Mouse (Mus musculus) 3T3-L1 (cell line): Measurements from ENCODE around the gene Cdh11.

Experiments used
- DNase-seq: peaks from one replicate; pipeline ENCODE4 v3.0.0-alpha.2; 2015; ENCODE audit warnings: low read depth, low spot score

Gene Cdh11

DNA sequence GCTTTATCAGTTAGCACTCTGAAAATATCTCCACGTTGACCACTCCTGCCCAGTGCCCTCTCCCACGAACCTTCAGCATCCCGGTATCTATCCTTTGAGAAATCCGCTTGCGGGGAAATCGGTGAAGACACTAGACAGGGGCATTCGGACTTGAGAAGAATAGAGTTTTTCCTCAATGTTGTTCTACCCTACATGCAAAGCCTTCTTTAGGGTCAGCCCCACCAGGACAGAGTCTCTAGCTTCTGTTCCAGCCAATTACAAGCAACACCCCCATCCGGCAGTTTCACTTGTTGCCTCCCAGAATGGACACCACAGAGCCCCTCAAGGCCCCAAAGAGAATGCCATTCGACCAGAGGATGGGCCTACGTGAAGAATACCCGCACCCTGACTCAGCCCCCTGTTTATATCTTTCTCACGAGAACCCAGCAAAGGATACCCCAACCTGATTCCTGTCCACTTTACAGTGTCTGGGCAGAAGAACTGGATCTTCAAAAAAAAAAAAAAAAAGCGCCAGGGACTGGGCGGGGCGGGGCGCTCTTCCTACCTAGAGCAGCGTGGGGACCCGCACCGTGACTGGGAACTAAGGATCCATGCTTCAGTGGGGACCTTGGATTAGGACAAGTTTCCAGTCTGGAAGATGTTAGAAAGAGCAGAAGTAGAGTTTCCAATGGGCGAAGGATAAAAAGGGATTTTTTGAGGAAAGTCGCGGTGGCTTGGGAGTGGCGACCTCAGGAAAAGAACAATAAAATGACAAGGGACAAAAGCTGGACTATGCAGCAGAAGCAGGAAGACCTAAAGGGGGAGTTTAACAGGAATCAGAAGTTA, at the start of gene Cdh11:
TSS of gene Cdh11 (minus strand) at position 51 of the 825 bp plus-strand sequence.
- DNase-seq: no peak

DNA sequence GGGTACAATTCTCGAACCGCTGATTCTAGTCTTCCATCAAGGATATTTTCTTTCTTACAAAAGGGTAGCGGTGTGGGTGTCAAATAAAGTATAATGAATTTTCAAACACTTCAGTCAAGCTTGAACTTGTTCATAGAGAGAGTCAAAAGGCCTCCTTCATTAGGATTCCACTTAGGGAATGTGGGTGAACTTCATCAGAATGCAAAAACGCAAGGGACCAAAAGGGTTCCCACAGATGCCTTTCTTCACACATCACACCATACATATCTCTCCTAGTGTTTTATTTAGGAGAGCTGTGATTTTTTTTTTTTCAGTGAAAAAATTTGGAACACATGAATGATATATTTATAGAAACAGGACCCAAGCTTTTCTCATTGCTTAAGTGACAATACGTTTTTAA, 28.5 kb upstream of the Cdh11 start:
- DNase-seq: no peak

DNA sequence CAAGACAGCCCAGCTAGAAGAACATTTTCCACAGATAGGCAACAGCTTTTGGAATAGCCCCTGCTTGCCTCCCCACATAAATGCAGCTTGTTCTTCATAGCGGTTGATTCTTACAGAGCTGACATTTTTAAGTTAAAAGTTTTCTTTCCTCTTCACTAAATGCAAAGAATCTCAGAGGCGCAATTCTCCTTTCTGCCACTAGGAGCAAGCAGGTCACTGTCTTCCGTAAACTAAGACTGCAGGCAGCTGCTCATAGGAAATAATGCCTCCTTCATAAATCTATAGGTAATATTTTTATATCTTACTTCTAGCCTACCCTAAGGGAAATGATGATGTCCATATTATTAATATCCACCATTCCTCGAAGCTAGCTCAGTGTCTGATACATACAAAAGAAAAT, 4.9 kb upstream of the Cdh11 start:
- DNase-seq: peak; percentile 74

DNA sequence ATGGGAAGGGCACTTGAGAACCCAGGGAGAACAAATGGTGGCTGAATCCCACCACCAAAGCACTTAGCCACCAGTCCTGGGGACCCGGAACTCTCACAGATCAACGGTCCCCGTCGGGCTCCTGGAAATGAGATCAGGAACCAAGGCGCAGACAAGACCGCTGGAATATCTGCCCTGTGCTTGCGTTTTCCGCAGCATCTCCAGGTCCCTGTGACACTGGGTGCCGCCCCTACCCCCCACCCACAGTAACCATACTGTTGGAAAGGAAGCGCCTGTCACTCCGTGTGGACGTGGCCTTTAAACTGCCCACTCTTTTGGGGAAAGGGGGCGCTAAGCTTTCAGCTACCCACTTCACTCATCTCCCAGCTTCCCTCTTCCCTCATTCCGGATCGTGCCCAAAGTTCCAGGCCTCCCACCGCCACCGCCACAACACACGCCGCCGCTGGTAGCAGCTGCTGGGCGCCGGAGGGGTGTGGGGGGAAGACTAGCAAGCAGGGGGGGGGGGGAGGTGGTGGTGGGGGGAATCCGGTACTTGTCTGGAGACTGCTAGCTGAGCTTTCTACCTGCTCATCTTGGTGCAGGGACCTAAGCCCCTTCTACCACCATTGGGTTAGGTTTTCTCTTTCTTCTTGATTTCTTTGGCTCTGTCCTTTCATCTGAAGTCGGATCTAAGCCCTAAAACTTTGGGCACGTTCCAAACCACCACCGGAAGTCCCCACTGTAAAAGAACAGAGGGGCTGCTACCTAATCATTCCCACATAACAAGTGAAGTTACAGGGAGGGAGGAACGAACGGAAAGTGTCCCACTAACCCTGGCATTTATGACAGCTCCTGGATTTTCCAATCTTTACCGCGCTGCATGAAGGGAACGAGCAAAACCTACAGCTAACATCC, 1.3 kb upstream of the Cdh11 start:
- no peak for DNase-seq

DNA sequence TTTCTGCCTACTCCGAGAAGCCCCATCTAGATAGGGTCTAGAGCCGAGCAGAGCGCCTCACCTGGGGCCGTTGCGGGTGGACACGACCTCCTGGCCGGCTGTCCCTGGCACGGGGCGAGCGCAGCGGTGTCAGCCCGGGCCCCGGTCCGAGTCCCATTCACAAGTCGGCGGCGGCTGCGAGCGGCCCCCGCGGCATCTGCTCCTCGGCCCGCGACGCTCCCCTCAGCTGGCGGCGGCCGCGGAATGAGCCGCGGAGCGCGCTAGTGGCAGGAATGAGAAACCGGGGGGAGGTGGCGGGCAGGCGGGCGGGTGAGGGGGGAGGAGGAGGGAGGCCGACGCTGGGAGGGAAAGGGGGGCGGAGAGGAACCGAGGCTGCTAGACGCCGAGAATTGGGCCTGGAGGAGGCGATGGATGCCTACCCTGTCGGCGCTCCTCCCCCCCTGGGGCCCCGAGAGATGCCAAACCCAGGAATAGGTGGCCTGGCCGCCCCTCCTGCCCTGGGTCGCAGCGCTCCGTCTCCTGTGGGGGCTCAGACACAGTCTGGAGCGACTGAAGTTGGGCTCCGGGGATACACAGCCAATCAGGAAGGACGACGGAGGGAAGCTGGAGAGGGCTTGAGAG, 497 bp downstream of the Cdh11 start:
- DNase-seq: peak; percentile 86

DNA sequence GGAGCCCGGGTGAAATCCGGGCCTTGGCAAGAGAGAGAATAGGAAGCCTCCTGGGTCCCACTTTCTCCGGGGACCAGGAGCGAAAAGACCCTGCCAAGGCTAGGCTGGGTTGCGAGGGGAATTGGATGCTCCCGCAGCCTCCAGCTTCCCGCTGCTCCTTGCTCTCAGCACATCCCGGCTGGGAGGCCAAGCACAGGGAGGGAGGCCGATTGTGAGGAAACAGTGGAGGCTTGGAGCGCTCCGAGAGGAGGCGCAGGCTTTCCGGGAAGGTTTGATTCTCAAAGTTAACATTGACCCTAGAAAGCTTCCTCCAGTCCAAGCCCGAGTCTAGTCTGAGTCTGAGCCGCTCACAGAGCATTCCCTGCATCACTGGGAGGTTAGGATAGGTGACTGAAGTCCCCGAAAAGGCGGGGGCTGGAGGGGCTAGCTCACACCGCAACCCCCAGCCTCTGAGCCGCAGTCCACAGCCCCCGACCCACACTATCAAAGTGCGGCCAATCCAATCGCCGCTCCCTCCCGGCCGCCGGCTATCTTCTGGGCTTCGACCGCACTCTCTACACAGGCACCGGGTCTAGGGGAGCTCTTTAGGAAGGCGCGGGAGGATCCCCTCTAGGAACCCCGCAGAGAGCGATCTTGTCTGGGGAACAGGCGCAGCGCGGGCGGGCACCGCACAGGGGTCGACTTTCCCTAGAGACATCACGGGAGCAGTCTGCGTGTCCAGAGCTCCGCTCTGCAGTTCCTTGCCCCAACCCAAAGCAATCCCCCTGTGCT, 1.4 kb downstream of the Cdh11 start:
- DNase-seq: peak; percentile 81

DNA sequence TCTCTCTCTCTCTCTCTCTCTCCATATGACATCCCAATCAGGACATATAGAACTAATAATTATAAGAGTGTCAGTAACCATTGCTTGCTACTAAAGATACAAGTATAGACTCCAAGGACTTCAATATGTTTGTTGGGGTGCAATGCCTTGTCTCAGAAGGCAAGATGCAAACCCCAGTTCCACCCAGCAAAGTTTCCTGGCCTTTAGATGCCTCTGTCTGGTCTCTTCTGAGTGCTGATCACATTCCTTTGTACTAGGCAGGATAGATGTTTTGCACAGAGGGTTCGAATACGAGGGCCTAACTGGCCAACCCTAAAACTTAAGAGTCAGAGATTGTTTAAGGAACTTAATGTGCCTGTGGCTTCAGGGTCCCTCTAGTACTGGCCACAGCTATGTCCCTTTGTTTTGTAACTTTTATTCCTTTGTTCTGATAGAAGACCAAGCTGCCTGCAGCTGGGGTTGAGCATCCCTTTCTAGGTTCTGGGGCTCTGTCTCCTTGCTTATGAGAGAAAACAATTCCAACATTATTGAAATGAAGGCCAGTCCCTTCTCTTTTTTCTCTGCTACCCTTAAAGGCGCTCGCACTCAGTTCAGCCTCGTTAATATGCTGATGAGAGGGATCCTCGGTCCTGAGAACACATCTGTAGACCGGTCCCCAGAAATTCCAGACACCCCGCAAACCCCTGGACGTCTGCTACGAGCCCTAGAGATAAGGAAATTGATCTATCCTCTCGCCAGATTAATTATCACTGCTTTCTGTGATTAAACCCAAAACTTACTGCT, 2.5 kb downstream of the Cdh11 start:
- DNase-seq: peak; percentile 62

DNA sequence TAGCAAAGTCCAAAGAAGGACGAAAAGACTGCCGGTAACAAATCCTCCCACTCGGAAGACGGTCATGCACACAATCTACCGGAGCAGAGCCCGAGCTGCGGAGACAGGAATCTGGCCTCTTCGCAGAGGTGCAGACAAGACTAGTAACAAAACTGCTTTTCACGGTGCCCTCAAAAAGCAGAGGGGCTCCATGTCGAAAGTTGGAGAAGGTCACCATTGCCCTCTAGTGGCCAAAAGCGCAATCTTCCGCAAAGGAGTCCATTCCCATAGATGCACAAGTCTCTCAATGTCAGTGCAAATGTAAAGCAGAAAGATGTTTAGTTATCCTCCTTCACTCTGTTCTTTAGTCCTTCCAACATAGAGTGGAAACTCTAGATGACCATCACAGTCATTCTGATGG, 4.5 kb downstream of the Cdh11 start:
- peak; percentile 95 for DNase-seq

DNA sequence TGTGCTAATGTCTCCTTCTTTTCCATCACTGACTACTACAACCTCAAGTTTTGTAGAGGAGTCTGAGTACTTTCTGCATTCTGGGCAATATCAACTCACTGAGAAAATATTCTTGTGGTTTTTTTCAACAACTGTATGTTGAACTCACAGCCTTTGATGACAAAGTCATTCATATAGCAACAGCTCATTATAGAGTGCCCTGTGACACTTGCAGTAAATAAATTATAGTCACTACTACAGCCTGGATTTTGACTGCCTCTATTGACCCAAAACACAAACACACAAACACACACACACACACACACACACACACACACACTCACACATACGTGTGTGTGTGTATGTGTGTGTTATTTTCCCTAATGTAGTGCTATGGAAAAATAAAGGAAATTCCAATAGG, 10.8 kb downstream of the Cdh11 start:
- DNase-seq: no peak

DNA sequence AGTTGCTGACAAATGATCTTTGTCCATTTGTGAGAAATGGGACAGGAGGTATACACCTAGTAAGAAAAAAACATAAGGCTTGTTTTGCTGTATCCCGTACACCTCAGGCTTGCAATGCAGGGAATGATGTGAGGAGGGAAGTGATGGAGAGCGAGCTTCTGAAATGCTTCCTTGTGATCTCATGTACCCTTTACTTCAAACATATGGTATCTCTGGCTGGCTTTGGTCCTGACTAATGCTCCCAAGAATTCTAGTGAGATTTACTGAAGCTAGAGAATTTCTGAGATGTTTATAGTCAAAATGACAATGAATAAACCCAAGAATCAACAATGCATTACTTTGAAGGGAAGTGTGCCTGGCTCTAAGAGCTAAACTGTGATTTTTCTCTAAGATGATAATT, 14.0 kb downstream of the Cdh11 start:
- peak; percentile 68 for DNase-seq

DNA sequence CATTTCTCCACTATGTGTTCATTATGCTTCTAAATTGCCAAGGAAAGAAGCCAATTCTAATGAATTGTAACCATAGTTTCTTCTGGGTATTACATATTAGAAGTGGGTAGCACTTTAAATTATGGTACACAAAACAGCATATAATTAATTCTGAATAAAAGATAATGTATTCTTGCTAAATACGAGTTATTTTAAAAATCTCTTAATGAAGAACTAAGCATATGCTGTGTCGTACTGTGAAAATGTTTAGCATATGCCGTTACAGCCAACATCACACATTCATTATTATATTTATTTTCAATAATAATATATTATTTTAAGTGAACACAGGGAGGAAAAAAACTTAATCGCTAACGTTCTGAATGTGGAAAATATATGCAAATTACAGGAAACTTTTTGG, 31.6 kb downstream of the Cdh11 start:
- DNase-seq: no peak

DNA sequence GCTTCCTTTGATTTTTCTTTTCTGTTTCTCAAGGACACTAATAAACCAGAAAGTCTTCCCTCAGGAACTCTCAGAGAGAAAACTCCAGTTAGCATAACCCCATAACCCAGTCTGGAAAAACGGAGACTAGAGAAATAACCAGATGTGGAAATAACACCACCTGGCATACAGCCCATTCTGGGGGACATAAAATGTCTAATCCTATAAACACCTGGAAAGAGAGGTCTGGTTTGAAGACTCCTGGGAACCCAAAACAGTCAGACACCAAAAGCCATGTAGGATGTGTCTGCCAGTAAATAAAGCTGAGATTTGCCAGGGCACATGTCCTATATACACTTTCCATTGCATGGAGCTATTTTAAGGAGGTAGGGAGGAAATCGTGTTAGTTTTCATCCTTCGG, 42.5 kb downstream of the Cdh11 start:
- DNase-seq: no peak

DNA sequence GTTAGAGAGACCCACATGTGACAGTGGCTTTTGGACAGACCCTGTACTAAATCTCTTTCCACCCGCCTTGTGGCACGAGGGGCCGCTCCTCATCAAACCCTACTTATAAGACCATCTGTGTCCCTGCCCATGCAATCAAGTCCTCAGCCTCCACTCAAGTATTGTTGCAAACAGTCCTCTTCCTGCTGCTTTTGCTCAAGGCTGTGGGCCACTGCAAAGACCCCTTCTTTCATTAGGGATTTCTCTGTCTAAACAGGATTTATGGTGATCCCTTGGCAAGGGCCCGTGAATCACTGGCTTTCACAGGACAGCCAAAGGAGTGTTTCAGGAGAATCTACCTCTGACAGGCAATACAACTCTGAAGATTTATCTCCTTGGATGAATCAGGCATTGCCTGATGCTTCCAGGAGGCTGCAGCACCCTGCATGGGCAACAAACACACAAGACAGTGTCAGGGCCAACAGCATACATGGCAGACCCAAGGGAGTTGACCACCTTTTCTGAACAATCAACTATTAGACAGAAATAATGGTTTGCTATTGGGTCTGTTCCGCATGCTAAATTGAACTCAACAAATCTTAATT, 43.3 kb downstream of the Cdh11 start:
- DNase-seq: peak; percentile 46

DNA sequence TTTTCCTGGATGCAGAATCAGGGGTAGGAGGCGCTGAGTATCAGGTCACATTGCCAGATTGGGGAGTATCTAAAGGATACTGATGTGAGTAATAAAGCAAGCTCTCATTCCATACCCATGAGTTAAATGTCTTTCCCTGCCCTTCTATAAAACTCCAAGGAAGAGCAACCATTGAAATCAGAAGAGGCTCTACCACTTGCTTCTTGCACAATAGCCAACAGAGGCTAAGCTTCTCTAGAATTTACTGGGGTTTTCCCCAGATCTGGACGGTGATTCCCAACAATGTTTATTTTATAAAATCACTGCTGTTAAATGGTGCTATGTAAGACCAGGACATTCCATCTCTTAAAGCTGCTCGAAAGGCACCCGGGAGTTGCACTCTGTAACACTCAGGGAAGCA, 44.5 kb downstream of the Cdh11 start:
- DNase-seq: peak; percentile 87

DNA sequence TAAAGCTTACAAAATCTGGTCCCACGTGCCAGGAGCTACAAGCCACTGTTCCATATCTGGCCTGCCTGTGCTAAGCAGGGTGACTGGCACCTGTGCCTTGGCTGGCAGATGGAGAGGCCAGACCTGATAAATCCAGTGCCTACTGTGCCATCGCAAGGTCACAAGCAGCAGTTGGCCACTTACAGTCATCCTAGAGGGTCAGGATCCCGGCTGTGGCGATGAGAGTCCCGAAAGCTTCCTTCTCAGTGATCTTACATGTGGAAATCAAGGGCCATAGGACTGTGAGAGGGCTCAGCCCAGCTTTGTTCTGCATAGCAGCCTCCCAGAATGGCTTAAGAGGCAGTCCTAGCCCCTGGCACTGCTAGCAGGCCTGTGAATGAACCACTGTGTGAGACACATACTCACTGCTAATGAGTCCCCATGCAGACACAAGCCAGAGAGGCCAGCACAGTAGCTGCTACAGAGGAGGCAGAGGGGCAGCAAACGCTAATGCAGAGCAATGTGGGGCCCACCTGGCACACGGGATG, 46.4 kb downstream of the Cdh11 start:
- DNase-seq: no peak

DNA sequence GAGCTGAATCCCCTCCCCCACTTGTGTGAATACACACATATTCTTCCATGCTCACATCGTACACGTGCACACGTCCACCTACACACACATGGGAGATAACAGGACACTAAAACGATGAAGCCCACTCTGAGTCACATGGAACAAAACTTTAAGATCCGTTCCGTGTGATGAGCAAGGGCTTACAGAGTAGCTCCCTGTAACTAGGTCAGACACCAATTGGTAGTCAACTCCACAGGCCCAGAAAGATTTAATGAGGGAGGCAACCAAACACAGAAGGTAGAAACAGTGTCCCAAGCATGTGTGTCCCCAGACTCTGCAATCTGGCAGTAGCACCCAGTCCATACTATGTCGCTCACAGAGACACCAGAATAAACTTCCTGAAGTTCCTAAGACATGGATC, 47.0 kb downstream of the Cdh11 start:
- no peak for DNase-seq

DNA sequence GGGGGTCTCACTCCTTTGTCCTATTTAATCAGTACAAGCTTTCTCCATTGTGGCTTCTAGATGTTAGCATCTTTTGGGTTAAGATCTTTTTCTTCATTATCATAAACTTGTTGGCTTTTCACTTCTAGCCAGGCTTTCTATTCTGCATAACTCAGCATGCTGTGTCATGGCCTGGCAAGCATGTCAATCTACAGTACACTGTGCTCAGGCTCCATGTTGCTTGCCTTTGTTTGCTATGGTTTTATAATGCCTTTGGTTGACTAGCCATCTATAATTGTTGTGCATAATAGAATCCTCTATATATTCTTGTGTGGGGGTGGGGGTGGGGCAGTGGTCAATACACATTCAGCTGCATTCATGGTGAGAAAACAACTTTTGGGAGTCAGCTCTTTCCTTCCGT, 51.0 kb downstream of the Cdh11 start:
- DNase-seq: no peak

DNA sequence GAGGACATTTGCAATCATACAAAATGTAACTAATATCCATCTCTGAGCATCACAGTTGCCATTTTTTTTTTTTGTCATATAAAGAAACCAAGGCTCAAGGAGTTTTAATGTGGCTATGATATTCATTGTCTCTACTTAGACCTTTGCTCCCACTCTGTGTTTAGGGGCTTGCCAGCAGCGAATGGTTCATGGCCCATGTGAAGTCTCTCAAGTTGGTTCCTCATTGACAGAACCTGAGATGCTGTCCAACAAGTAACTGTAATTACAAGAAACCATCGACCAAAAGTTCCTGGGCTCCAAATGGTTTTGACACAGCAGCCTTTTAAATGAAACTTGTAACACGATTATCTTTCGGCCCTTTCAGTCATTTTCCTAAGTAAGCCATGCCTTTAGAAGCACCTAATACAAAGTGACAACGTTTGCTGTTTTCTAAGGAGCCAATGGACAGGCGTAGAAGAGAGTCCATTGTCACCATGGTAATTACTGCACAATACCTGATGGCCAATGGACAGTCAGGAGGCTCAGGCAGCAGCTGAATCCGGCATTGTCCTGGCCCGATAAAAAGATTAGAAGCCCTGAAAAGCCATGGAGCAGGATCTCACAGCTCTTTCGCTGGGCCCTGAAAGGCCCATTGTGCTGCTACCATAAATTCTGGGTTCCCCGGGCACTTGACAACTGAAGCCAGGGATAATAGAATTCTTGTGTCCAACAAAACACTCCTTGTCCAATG, 59.1 kb downstream of the Cdh11 start:
- DNase-seq: no peak

DNA sequence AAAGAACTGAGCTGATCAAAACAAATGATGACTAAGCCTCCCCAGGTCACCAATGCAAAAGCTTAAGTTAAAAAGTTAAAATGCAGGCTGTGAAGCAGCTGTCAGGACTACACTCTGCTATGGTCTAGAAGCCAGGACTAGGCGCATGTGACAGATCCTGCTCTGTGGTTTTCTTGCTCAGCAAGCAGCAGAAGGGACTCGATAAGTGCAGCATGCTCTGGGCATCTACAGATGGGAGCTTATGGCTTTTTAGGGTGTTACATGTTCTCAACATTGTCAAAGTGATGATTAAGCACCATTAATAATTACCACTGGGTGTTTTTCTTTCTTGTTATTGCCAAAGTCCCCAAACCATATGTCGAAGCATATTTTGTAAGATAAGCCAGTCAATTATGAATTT, 59.9 kb downstream of the Cdh11 start:
- DNase-seq: no peak
